In genomic region chr7:62348804-62349190, GRCm38 (mm10) we compare ENCODE assay signal across 9 mouse cellular contexts. TPM values are rescaled to one million over a fixed set of nuclear protein-coding genes. Genes with fewer than 3 reads are reported as not detected.
DNase-seq lines count a peak whose midpoint lies in the region; ATAC-seq and TF ChIP-seq lines count a peak whose summit lies in the region.
"Had no signal": no experiment of that assay in that cellular context is flagged by ENCODE, and none has a peak within 500 bp of the region (broad histone marks: within the 10 kb centered on the region; RNA-seq: fewer than 3 reads in every experiment).

No protein-coding gene starts in this region.

- ATAC-seq in intestine, postnatal 0 days, result no peak
- ATAC-seq in midbrain, embryonic 15.5 days (replicated peaks), result peak; percentile 70

- in situ Hi-C loops in ES-E14 (cut with MboI; ENCODE audit: low sequenced_read_pairs in 2 of 2, unreplicated experiment in 2 of 2), result no loop called here

- H3K27ac ChIP-seq in ES-E14 (ENCODE audit: insufficient read depth, low read depth, low read length, poor library complexity, severe bottlenecking), result no peak overlapping the region
- peak overlapping the region; percentile 87 for H3K27ac ChIP-seq in forebrain, embryonic 10.5 days
- no peak overlapping the region for H3K27ac ChIP-seq in intestine, postnatal 0 days (ENCODE audit: low read depth, low read length)
- H3K27ac ChIP-seq in midbrain, embryonic 15.5 days, result peak overlapping the region; percentile 86

- DNase-seq in heart, adult 11 months, result peak; percentile 81
- no peak for DNase-seq in heart, adult 9 months (ENCODE audit: low spot score in 2 of 2)
- no peak for DNase-seq in ES-E14 (ENCODE audit: low read depth, low spot score)
- no peak for DNase-seq in forebrain, embryonic 10.5 days (ENCODE audit: extremely low spot score, low spot score)
- DNase-seq in natural killer cell, adult 2 months (ENCODE audit: low spot score in 2 of 2), result no peak
- no peak for DNase-seq in c-Kit-positive CD71-positive TER-119-positive erythroid progenitor cells, embryonic 14.5 days (ENCODE audit: low spot score)

- 38% methylated on average over 17 of the region's 17 CpGs for WGBS in forebrain, embryonic 10.5 days
- 36% methylated on average over 17 of the region's 17 CpGs for WGBS in intestine, postnatal 0 days
- WGBS in midbrain, embryonic 15.5 days, result 34% methylated on average over 17 of the region's 17 CpGs

- H3K27me3 ChIP-seq in forebrain, embryonic 10.5 days (ENCODE audit: poor library complexity, severe bottlenecking), result no peaks in the 10 kb centered on the region
- H3K27me3 ChIP-seq in intestine, postnatal 0 days (replicated peaks; ENCODE audit: control insufficient read depth, insufficient read depth, low read length), result no peaks in the 10 kb centered on the region
- H3K27me3 ChIP-seq in midbrain, embryonic 15.5 days (replicated peaks), result no peaks in the 10 kb centered on the region

- H3K9ac ChIP-seq in ES-E14 (ENCODE audit: insufficient read depth, low read depth, low read length, poor library complexity, severe bottlenecking), result no peak overlapping the region
- no peak overlapping the region for H3K9ac ChIP-seq in intestine, postnatal 0 days (ENCODE audit: low read depth, low read length)
- H3K9ac ChIP-seq in midbrain, embryonic 15.5 days, result peak overlapping the region; percentile 72

- H3K4me3 ChIP-seq in ES-E14 (ENCODE audit: insufficient read depth in 1 of 2, low read depth in 1 of 2, low read length in 2 of 2, poor library complexity in 1 of 2, severe bottlenecking in 1 of 2), result peak overlapping the region; percentile 59 to 70
- peak overlapping the region; percentile 58 for H3K4me3 ChIP-seq in forebrain, embryonic 10.5 days
- peak overlapping the region; percentile 35 for H3K4me3 ChIP-seq in intestine, postnatal 0 days (ENCODE audit: low read depth, low read length)
- H3K4me3 ChIP-seq in midbrain, embryonic 15.5 days, result peak overlapping the region; percentile 57

- TF ChIP-seq CTCF in intestine, postnatal 0 days (IDR thresholded peaks at IDR 0.05; ENCODE audit: low read depth), result no peak

- no peaks in the 10 kb centered on the region for H3K9me3 ChIP-seq in ES-E14 (ENCODE audit: control insufficient read depth, insufficient read depth, low read depth, low read length)
- H3K9me3 ChIP-seq in forebrain, embryonic 10.5 days, result peaks cover 14% of the 10 kb centered on the region
- H3K9me3 ChIP-seq in intestine, postnatal 0 days (ENCODE audit: control insufficient read depth), result no peaks in the 10 kb centered on the region
- H3K9me3 ChIP-seq in midbrain, embryonic 15.5 days, result no peaks in the 10 kb centered on the region

- no peaks in the 10 kb centered on the region for H3K36me3 ChIP-seq in ES-E14 (ENCODE audit: control insufficient read depth, insufficient read depth, low read length, poor library complexity, severe bottlenecking)
- no peaks in the 10 kb centered on the region for H3K36me3 ChIP-seq in forebrain, embryonic 10.5 days (replicated peaks)
- no peaks in the 10 kb centered on the region for H3K36me3 ChIP-seq in intestine, postnatal 0 days (ENCODE audit: control insufficient read depth, insufficient read depth)
- H3K36me3 ChIP-seq in midbrain, embryonic 15.5 days (replicated peaks), result no peaks in the 10 kb centered on the region

- no peaks in the 10 kb centered on the region; a peak in 1 of 4 replicates for H3K4me1 ChIP-seq in ES-E14 (ENCODE audit: control insufficient read depth in 2 of 2, insufficient read depth in 2 of 2, low read length in 2 of 2, poor library complexity in 1 of 2)
- peaks cover 21% of the 10 kb centered on the region for H3K4me1 ChIP-seq in forebrain, embryonic 10.5 days
- no peaks in the 10 kb centered on the region for H3K4me1 ChIP-seq in intestine, postnatal 0 days (replicated peaks; ENCODE audit: control insufficient read depth, insufficient read depth, low read length)
- H3K4me1 ChIP-seq in midbrain, embryonic 15.5 days, result peaks cover 4% of the 10 kb centered on the region; the same call in 1 of the 2 replicates

- H3K4me2 ChIP-seq in intestine, postnatal 0 days (replicated peaks; ENCODE audit: low read depth), result peak overlapping the region; percentile 57
- peak overlapping the region; percentile 55 for H3K4me2 ChIP-seq in midbrain, embryonic 15.5 days

TF ChIP-seq in ES-E14, 5 proteins besides CTCF, POLR2A, EP300 and RAD21:
- TF ChIP-seq ZNF384 (IDR thresholded peaks at IDR 0.05; ENCODE audit: low read depth, low read length), result no peak
- TF ChIP-seq MAFK (IDR thresholded peaks at IDR 0.05; ENCODE audit: insufficient read depth, low read depth, low read length), result no peak
- TF ChIP-seq ZC3H11A (IDR thresholded peaks at IDR 0.05; ENCODE audit: borderline replicate concordance, low read depth, low read length), result no peak
- TF ChIP-seq HCFC1 (IDR thresholded peaks at IDR 0.05; ENCODE audit: borderline replicate concordance, insufficient read depth, low read length), result no peak
- TF ChIP-seq CHD2 (IDR thresholded peaks at IDR 0.05; ENCODE audit: low read depth, low read length), result no peak

RNA-seq across cellular contexts. Expression of gene Ndn, which starts 2.4 kb away (rescaled TPM):
- total RNA-seq in ES-E14 (2012; rRNA removed), result 8.4 and 15.9 TPM in 2 replicates
- polyA plus RNA-seq in forebrain, embryonic 10.5 days (2016; fragmentation: Nextera tagmentation; extraction: Ambion mirVana), result 70.7 and 79.9 TPM in 2 replicates
- polyA plus RNA-seq in intestine, postnatal 0 days (2015; fragmentation: Nextera tagmentation; extraction: Ambion mirVana), result 22.9 and 23.7 TPM in 2 replicates
- 789 and 792 TPM in 2 replicates for polyA plus RNA-seq in midbrain, embryonic 15.5 days (2015; fragmentation: Nextera tagmentation; extraction: Ambion mirVana)
- total RNA-seq: MEL had no signal

RNA-seq across cellular contexts. Expression of gene Magel2, which starts 28.0 kb away (rescaled TPM):
- total RNA-seq in ES-E14 (2012; rRNA removed), result 1.1 and 1.9 TPM in 2 replicates
- polyA plus RNA-seq in forebrain, embryonic 10.5 days (2016; fragmentation: Nextera tagmentation; extraction: Ambion mirVana), result 4.2 and 4.6 TPM in 2 replicates
- 0.08 and 0.14 TPM in 2 replicates for polyA plus RNA-seq in intestine, postnatal 0 days (2015; fragmentation: Nextera tagmentation; extraction: Ambion mirVana)
- polyA plus RNA-seq in midbrain, embryonic 15.5 days (2015; fragmentation: Nextera tagmentation; extraction: Ambion mirVana), result 21.6 and 24.9 TPM in 2 replicates
- total RNA-seq: MEL had no signal

Comparison
In these comparisons a context has a peak if more than half of its experiments do, and no peak if none do; other contexts are left out.
1. H3K27ac ChIP-seq: peak in forebrain, embryonic 10.5 days (single experiment) and midbrain, embryonic 15.5 days (single experiment); none in ES-E14 (single experiment) and intestine, postnatal 0 days (single experiment).
2. Peak in every context shown above with its lines, with median percentiles within 50 percentile points of each other: H3K4me3 ChIP-seq.